Comparison of ENCODE assay signal across 12 mouse cellular contexts in genomic region chr3:85377505-85377904, GRCm38 (mm10).
A peak's percentile ranks its signal among the peaks of the same experiment; 100 is the strongest.
DNase-seq lines count a peak whose midpoint lies in the region; ATAC-seq lines count a peak whose summit lies in the region.
"Had no signal": no experiment of that assay in that cellular context is flagged by ENCODE, and none has a peak within 500 bp of the region (broad histone marks: within the 10 kb centered on the region; RNA-seq: fewer than 3 reads in every experiment).

No protein-coding gene starts in this region.

- DNase-seq in frontal cortex, postnatal 10 days (ENCODE audit: low spot score in 2 of 2) = no peak
- DNase-seq in layer of hippocampus, adult 11-12 months (ENCODE audit: low spot score) = peak; percentile 50
- DNase-seq in layer of hippocampus, adult 9-10 months (ENCODE audit: low spot score) = no peak
- peak; percentile 47 for DNase-seq in right cerebral cortex, postnatal 25 days
- DNase-seq in right cerebral cortex, postnatal 4 days = no peak
- DNase-seq in ovary, postnatal 36 days (ENCODE audit: low spot score) = no peak
- DNase-seq: adrenal gland, postnatal 14 days; thymus, adult 18-20 months; thymus, postnatal 4 days had no signal

- peak; percentile 64 for ATAC-seq in frontal cortex, adult (ENCODE audit: low TSS enrichment)
- ATAC-seq: forebrain, embryonic 14.5 days; inflammation-experienced regulatory T-cells, adult 6 months had no signal

Comparison
In these comparisons a context has a peak if more than half of its experiments do, and no peak if none do; other contexts are left out.
1. DNase-seq: peak in layer of hippocampus, adult 11-12 months (single experiment) and right cerebral cortex, postnatal 25 days (single experiment); none in frontal cortex, postnatal 10 days (0 of 2), layer of hippocampus, adult 9-10 months (single experiment), right cerebral cortex, postnatal 4 days (single experiment) and ovary, postnatal 36 days (single experiment).